Mouse (Mus musculus): Measurements from ENCODE around the gene Adam19.

The Adam19 gene

DNA sequence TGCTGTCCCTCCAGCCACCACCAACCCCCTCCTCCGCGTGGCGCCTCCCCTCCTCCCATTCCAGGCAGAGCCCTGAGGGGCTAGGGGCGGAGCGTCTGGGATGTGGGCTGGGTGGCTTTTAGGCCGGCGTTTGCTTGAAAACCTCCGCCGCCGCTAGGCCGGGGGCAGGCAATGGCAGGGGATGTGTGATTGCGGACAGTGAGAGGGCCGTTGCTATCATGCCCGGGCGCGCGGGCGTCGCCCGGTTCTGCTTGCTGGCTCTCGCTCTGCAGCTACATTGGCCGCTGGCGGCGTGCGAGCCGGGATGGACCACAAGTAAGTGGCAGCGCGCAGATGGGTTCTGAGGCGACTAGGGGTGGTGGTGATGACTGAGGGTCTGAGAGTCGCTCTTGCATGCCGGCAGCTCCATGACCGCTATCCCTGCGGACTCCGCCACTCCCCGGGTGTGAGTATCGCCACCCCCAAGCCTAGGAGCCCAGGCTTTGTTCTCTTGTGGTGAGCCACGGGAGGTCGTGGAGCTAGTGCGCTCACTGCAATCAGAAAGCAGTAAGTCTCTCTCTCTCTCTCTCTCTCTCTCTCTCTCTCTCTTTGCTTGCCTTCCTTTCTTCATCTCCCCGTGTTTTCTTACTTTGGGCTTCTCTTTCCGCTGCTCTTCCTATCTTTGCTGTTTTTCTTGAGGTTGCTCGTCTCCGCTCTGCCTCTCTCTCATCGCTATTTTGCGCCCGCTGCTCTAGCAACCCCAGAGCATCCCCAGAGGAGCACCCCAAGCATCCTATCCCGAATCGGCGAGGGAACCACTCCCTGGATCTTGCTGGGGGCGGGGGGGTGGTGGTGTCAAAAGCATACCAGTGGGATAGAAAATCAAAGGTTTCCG lies at the start of gene Adam19:
Adam19 (plus strand) TSS at position 97 of the 874 bp plus-strand sequence.
- Histone ChIP-seq H3K27me3 (ENCODE audit: control insufficient read depth, insufficient read depth, low read length, poor library complexity, severe bottlenecking) (no peaks in the 10 kb centered on the region), H3K36me3 (ENCODE audit: control insufficient read depth, insufficient read depth, low read length, poor library complexity, severe bottlenecking) (no peaks in the 10 kb centered on the region)
- peak; percentile 69 for DNase-seq (ENCODE audit: low read depth, low spot score)

DNA sequence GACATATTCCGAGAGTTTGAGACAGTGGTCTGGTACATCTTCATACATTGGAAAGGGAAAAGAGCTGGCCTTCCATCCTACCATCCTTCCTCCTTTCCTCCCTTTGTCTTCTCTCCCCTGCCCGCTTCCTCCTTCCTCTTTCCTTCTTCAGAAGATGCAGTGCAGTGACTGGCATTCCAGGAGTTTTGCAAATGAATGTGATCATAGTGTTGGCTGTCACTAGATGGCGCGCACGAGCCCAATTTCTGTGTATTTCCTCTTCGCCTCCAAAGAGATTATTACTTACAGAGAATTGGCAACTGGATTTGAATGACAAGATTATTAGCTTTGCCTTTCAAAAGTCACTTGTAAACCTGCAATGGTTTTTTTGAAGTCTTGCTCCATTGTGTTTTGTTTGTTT lies 39.7 kb upstream of the Adam19 start:
- DNase-seq (ENCODE audit: low read depth, low spot score) = peak; percentile 75
- no peaks in the 10 kb centered on the region for H3K36me3 ChIP-seq (ENCODE audit: control insufficient read depth, insufficient read depth, low read length, poor library complexity, severe bottlenecking)
- no peaks in the 10 kb centered on the region for H3K27me3 ChIP-seq (ENCODE audit: control insufficient read depth, insufficient read depth, low read length, poor library complexity, severe bottlenecking)

DNA sequence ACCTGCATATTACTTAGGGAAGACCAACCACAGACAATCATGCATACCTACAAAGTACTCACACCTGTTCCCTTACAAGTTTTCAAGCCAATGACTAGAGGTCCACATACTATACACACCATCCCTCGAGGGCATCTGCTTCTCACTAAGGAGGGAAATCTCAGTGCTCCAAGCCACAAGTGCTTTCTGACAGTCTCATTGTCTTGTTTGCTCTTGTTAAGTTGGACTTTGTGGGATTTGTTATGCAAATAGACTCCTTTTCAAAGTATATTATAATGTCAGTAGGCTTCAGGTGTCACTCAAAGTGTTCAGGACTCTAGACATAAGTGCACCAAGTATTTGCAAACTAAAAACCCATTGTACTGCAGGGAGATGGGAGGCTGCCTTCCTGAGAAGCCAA lies 35.5 kb upstream of the Adam19 start:
- DNase-seq (ENCODE audit: low read depth, low spot score) = no peak
- H3K27me3 ChIP-seq (ENCODE audit: control insufficient read depth, insufficient read depth, low read length, poor library complexity, severe bottlenecking) = no peaks in the 10 kb centered on the region
- H3K36me3 ChIP-seq (ENCODE audit: control insufficient read depth, insufficient read depth, low read length, poor library complexity, severe bottlenecking) = no peaks in the 10 kb centered on the region

DNA sequence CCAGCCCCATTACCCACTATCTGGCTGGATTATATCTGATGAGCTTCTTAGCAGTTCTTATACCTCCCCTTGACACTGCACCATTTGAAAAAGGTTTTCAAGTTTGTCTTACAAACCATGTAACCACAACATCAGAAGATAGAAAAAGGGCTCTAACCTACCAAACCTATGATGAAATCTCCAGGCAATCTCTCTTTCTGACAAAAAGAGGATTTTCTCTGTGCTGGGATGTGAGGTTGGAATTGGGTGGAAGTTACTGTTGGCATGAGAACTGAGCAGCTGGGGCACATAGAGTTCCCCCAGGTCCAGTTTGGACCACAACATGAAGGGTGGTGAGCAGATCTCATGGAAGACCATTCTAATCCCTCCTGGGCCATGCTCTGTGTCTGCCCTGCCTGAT lies 33.9 kb upstream of the Adam19 start:
- Histone ChIP-seq H3K27me3 (ENCODE audit: control insufficient read depth, insufficient read depth, low read length, poor library complexity, severe bottlenecking) (no peaks in the 10 kb centered on the region), H3K36me3 (ENCODE audit: control insufficient read depth, insufficient read depth, low read length, poor library complexity, severe bottlenecking) (no peaks in the 10 kb centered on the region)
- no peak for DNase-seq (ENCODE audit: low read depth, low spot score)

DNA sequence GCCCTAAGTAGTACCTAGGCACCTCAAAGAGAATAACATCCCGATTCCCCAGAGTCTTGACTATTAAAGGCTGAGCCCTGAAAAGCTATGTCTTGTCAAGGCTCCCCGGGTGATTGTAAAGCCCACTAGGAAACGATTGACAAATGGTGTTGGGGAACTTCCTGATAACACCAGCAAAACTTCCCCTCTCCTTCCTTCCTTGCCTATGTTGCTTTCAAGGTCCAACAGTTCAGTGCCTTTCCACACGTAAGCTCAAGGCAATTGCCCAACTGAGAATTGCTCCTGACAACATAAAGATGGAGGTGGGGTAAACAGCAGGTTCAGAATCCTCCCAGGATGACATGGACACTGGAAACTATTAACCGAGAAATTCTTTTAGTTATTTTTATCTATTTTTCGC lies 32.8 kb upstream of the Adam19 start:
- no peak for DNase-seq (ENCODE audit: low read depth, low spot score)
- Histone ChIP-seq H3K27me3 (ENCODE audit: control insufficient read depth, insufficient read depth, low read length, poor library complexity, severe bottlenecking) (no peaks in the 10 kb centered on the region), H3K36me3 (ENCODE audit: control insufficient read depth, insufficient read depth, low read length, poor library complexity, severe bottlenecking) (no peaks in the 10 kb centered on the region)

DNA sequence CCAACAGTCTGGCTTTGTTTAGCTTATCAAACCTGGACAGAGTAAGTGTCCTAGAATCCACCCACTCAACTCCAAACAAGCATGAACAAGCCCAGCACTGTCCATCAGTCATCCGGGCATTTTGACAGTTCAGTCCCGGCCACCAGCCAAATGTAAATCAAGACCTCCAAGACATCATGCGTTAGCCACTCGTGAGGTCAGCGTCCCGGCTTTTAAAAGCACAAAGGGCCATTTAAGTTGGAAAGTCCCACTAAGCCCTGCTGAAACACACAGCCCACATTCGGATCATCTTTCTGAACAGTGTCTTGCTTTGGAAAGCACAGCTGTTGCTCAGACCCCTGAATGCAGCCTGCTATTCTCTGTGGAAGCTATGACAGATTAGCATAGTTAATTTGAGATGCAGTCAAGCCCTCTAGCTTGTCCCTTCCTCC lies 29.8 kb upstream of the Adam19 start:
- no peaks in the 10 kb centered on the region for H3K27me3 ChIP-seq (ENCODE audit: control insufficient read depth, insufficient read depth, low read length, poor library complexity, severe bottlenecking)
- DNase-seq (ENCODE audit: low read depth, low spot score) = no peak

DNA sequence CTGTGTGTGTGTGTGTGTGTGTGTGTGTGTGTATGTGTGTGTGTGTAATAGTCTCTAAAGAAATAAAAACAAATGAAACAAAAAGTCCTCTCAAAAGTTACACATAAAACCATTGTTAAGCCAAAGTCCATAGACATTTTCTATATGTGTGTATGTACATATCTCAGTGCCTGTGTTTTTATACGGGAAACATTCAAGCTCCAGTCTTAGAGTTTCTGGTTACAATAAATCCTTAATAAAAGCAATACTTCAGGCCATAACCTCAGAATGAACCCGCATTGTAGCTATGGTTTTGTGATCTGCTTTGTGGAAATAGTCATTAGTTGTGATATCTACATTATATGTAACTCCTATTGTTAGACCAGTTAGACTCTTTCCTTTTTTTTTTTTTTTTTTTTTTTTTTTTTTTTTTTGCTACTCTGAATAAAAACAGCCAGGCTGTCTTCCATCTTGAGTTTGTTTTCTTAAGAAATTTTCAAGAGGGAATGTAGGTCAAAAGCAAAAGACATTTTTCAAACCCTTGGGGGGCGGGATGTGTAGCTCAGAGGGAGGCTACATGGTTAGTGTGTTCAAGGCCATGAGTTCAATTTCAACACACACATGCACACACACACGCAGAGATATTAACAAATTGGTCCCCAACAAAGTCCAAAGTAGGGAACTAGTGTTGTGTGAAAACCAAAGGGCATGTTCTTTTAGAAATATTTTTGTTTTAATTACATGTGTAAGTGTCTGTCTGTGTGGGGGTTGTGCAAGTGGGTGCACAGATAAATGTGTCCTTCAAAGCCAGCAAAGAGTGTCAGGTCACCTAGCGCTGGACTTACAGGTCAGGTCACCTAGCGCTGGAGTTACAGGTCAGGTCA lies 27.6 kb upstream of the Adam19 start:
- no peaks in the 10 kb centered on the region for H3K27me3 ChIP-seq (ENCODE audit: control insufficient read depth, insufficient read depth, low read length, poor library complexity, severe bottlenecking)
- no peak for DNase-seq (ENCODE audit: low read depth, low spot score)
- H3K36me3 ChIP-seq (ENCODE audit: control insufficient read depth, insufficient read depth, low read length, poor library complexity, severe bottlenecking) = no peaks in the 10 kb centered on the region

More for the DNA sequence above, 29.8 kb upstream of the Adam19 start:
- H3K36me3 ChIP-seq (ENCODE audit: control insufficient read depth, insufficient read depth, low read length, poor library complexity, severe bottlenecking) = no peaks in the 10 kb centered on the region

DNA sequence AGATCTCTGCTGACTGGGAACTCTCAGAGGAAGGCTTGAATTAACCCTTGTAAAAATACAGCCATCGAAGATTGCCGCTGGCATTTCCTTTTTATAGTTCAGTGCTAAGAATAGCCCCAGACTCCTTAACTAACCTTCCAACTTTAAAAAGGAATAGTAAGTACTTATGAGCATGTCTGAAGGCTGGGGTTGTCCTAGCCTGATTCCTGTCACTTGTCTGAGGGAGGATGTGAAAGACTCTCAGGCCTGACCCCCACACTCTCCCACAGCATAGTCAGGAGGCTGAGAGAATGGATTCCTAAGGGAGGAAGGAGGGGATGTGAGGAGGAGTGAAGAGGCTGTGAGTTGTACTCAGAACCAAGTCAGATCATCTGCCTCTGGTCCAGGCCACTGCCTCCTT lies 26.3 kb upstream of the Adam19 start:
- Histone ChIP-seq H3K36me3 (ENCODE audit: control insufficient read depth, insufficient read depth, low read length, poor library complexity, severe bottlenecking) (no peaks in the 10 kb centered on the region), H3K27me3 (ENCODE audit: control insufficient read depth, insufficient read depth, low read length, poor library complexity, severe bottlenecking) (no peaks in the 10 kb centered on the region)
- DNase-seq (ENCODE audit: low read depth, low spot score) = no peak

DNA sequence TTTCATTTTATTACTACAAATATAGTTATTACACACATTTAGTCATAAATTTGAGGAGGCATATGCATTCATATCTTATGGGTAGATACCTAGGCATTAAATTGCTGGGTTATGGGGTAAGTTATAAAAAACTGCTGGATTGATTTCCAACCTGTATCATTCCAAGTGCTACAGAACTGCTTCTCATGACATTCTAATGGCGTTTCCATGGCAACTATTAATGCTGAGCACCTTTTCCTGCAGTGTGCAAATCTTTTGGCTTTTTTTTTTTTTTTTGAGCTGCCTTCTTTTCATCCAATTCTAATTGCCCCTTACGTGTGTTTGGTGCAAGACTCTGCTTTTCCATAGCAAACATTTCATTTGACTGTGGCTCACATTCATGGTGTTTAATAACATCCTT lies 25.8 kb upstream of the Adam19 start:
- no peaks in the 10 kb centered on the region for H3K36me3 ChIP-seq (ENCODE audit: control insufficient read depth, insufficient read depth, low read length, poor library complexity, severe bottlenecking)
- H3K27me3 ChIP-seq (ENCODE audit: control insufficient read depth, insufficient read depth, low read length, poor library complexity, severe bottlenecking) = no peaks in the 10 kb centered on the region
- no peak for DNase-seq (ENCODE audit: low read depth, low spot score)

DNA sequence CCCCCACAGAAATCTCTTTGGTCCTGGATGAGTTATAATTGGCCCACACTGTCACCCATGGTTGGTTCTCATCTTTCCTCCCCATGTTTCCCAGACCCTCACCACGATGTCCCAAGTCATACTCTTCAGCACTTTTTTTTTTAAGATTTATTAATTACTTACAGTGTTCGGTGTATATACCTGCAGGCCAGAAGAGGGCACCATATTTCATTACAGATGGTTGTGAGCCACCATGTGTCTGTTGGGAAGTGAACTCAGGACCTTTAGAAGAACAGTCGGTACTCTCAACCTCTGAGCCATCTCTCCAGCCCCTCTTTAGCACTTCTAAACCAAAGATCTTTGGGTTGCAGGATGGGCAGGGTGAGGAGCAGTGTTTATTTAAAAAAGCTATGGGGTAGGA lies 24.3 kb upstream of the Adam19 start:
- no peaks in the 10 kb centered on the region for H3K27me3 ChIP-seq (ENCODE audit: control insufficient read depth, insufficient read depth, low read length, poor library complexity, severe bottlenecking)
- H3K36me3 ChIP-seq (ENCODE audit: control insufficient read depth, insufficient read depth, low read length, poor library complexity, severe bottlenecking) = no peaks in the 10 kb centered on the region
- peak; percentile 71 for DNase-seq (ENCODE audit: low read depth, low spot score)

DNA sequence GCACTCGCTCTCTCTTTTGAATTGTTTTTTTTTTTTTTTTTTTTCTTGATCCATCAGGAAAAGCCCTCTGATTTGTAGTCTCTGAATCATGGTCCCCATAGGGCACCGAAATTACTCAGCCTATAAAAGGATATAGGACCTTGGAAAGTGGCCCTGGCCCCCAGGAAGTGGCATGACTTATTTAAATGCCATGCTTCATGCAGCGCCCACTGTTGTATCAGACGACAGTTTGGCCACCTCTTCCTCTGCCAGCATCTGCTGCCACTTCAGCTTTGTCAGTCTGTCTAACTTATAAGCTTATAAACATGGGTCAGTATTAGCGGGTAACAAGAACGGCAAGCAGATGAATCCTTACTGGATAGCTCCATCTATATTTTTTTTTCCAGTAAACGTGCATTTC lies 22.8 kb upstream of the Adam19 start:
- Histone ChIP-seq H3K27me3 (ENCODE audit: control insufficient read depth, insufficient read depth, low read length, poor library complexity, severe bottlenecking) (no peaks in the 10 kb centered on the region), H3K36me3 (ENCODE audit: control insufficient read depth, insufficient read depth, low read length, poor library complexity, severe bottlenecking) (no peaks in the 10 kb centered on the region)
- DNase-seq (ENCODE audit: low read depth, low spot score) = no peak

DNA sequence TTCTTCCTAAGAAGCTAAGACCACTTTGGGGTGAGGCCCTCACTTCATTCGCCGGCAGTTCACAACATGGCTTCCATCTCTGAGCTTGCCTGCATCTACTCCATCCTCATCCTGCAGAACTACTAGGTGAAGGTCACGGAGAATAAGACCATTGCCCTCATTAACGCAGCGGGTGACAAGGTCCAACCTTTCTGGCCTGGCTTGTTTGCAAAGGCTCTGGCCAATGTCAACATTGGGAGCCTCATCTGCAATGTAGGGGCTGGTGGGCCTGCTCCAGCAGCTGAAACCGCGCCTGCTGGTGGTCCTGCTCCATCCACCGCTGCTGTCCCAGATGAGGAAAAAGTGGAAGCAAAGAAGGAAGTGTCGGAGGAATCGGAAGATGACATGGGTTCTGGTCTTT lies 19.4 kb upstream of the Adam19 start:
- no peak for DNase-seq (ENCODE audit: low read depth, low spot score)
- H3K27me3 ChIP-seq (ENCODE audit: control insufficient read depth, insufficient read depth, low read length, poor library complexity, severe bottlenecking) = no peaks in the 10 kb centered on the region
- H3K36me3 ChIP-seq (ENCODE audit: control insufficient read depth, insufficient read depth, low read length, poor library complexity, severe bottlenecking) = no peaks in the 10 kb centered on the region

DNA sequence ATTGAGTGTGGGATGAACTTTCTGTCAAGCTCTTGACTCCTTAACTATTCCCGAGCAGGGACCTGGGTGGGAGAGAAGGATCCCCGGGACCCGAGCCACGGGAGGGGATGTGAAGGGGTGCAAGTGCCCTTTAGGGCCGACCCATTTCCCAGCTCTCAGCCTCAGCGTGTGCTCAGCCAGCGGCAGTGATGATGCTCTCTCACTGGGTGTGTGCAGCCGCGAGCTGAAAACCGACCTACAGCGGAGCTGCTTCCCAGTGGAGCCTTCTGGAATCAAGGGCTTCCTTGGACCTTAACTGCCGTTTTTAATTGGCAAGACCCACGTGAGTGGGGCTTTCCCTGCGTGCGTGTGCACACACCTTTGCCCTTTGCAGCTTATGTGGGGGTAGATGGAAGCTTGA lies 16.9 kb upstream of the Adam19 start:
- Histone ChIP-seq H3K36me3 (ENCODE audit: control insufficient read depth, insufficient read depth, low read length, poor library complexity, severe bottlenecking) (no peaks in the 10 kb centered on the region), H3K27me3 (ENCODE audit: control insufficient read depth, insufficient read depth, low read length, poor library complexity, severe bottlenecking) (no peaks in the 10 kb centered on the region)
- DNase-seq (ENCODE audit: low read depth, low spot score) = no peak

DNA sequence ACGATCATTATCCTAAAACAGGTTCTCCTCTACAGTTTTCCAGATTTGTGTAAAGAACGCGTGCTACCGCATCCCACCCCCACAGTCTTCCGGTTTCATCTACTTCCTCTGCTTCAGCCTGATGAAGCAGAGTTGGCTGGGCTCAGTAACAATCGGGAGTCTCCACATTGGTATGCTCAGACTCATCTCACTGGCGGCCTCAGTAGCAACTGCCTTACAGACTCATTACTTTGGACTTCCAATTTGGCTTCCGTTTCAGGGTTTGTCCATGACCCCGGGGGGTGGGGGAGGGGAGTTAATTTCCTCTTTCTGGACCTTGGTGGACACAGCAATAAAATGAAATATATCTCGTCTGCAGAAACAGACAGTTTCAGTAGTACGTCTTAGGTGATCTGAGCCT lies 16.5 kb upstream of the Adam19 start:
- Histone ChIP-seq H3K36me3 (ENCODE audit: control insufficient read depth, insufficient read depth, low read length, poor library complexity, severe bottlenecking) (no peaks in the 10 kb centered on the region), H3K27me3 (ENCODE audit: control insufficient read depth, insufficient read depth, low read length, poor library complexity, severe bottlenecking) (no peaks in the 10 kb centered on the region)
- DNase-seq (ENCODE audit: low read depth, low spot score) = no peak

DNA sequence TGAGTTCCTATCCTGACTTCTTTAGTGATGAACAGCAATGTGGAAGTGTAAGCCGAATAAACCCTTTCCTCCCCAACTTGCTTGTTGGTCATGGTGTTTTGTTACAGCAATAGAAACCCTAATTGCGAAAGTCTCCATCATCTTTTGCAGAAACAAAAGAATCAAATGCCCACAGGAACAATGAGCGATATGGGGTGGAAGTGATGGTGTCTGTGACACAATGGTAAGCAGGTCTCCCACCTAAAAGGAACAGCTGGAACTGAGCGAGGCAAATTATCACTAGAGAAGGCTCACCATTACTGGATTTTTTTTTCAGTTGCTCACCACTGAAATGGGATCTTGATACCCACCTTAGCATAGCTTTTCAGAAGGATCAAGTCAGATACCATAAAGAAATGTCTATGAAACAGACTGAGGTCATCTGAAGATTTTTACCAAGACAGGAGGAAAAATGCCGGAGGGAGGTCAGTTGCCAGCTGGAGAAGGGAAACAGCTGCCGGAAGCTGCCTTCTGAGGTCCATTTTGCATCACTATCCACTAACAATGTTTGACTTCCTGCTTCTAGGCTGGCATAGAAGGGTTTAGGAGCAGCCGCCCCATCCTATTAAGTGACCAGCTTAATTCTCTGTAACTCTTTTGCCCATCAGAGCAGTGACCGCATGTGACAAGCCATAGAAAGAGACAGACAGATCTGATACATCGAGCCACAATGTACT lies 14.8 kb upstream of the Adam19 start:
- H3K36me3 ChIP-seq (ENCODE audit: control insufficient read depth, insufficient read depth, low read length, poor library complexity, severe bottlenecking) = no peaks in the 10 kb centered on the region
- DNase-seq (ENCODE audit: low read depth, low spot score) = no peak
- H3K27me3 ChIP-seq (ENCODE audit: control insufficient read depth, insufficient read depth, low read length, poor library complexity, severe bottlenecking) = no peaks in the 10 kb centered on the region
